Mouse (Mus musculus) spleen, adult 2 months (tissue): ENCODE data around the gene Siae. TPM values are rescaled to one million over a fixed set of nuclear protein-coding genes. Genes with fewer than 3 reads are reported as not detected.

Experiments
- DNase-seq, 2 experiments: peaks; one replicate each; pipeline versions ENCODE4 v3.0.0 to v3.0.0-alpha.2; 2012 to 2021; ENCODE audit warnings: low spot score in 2 of 2, low read depth in 1 of 2
- H3K27ac ChIP-seq: fragments of 200-500 bp; 2 replicates; pipeline ENCODE4 v1.5.1; 2012; ENCODE audit warnings: low read length, inconsistent platforms; ENCODE audit not compliant: insufficient read depth
- H3K27me3 ChIP-seq: fragments of 200-500 bp; 2 replicates; pipeline ENCODE4 v1.6.1; 2012; ENCODE audit warnings: mild to moderate bottlenecking, moderate library complexity, low read length, inconsistent platforms; ENCODE audit not compliant: control insufficient read depth, insufficient read depth
- H3K36me3 ChIP-seq: fragments of 200-500 bp; 2 replicates; pipeline ENCODE4 v1.6.1; 2012; ENCODE audit warnings: mild to moderate bottlenecking, low read length, inconsistent platforms; ENCODE audit not compliant: control insufficient read depth, insufficient read depth
- H3K4me1 ChIP-seq: fragments of 200-500 bp; 2 replicates; pipeline ENCODE4 v1.6.1; 2011; ENCODE audit warnings: inconsistent platforms; ENCODE audit not compliant: control insufficient read depth, insufficient read depth, insufficient read length
- H3K4me3 ChIP-seq: fragments of 200-500 bp; 2 replicates; pipeline ENCODE4 v1.5.1; 2011; ENCODE audit warnings: mild to moderate bottlenecking, inconsistent platforms; ENCODE audit not compliant: insufficient read depth, insufficient read length; ENCODE audit errors: extremely low read depth
- CTCF ChIP-seq: fragments of 200-500 bp; IDR thresholded peaks from 2 replicates; pipeline ENCODE4 v1.5.1; 2011; ENCODE audit warnings: mild to moderate bottlenecking, inconsistent platforms; ENCODE audit not compliant: insufficient read depth, insufficient read length, insufficient replicate concordance; ENCODE audit errors: extremely low read depth
- POLR2A ChIP-seq: fragments of 200-500 bp; IDR thresholded peaks from 2 replicates; pipeline ENCODE4 v1.6.1; 2011; ENCODE audit warnings: low read depth, low read length, inconsistent platforms
- WGBS: fragments of 180-500 bp; shearing (Covaris S2); methylation state at CpG from one replicate; pipeline ENCODE4 v1.1.7; 2018; 5-methylcytosine and 5-hydroxymethylcytosine counted together
- polyA plus RNA-seq: library from polyadenylated mRNA; depleted of rRNA; stranded (reverse); fragments of >200 nt; gene quantifications from 2 replicates; pipeline ENCODE4 v1.2.3, GENCODE M21; 2012

Siae gene
- polyA plus RNA-seq, 1 experiment: 3.8 TPM

GRCm38 (mm10) chr9:37613911-37614280, 58.4 kb downstream of the Siae start:
- no peak for TF ChIP-seq CTCF
- TF ChIP-seq POLR2A: no peak
- DNase-seq: no peak
- 23% methylated on average over 6 of the region's 6 CpGs for WGBS
- H3K4me3 ChIP-seq: peak overlapping the region; percentile 63
- no peaks in the 10 kb centered on the region for H3K27me3 ChIP-seq
- peaks cover 6% of the 10 kb centered on the region; the same call in 1 of the 2 replicates for H3K4me1 ChIP-seq
- peak overlapping the region; percentile 15; the same call in 1 of the 2 replicates for H3K27ac ChIP-seq
- no peaks in the 10 kb centered on the region for H3K36me3 ChIP-seq

- Histone ChIP-seq H3K27ac (no peak overlapping the region), H3K4me1 (peaks cover 6% of the 10 kb centered on the region; the same call in 1 of the 2 replicates), H3K4me3 (no peak overlapping the region), H3K36me3 (no peaks in the 10 kb centered on the region), H3K27me3 (no peaks in the 10 kb centered on the region)
- TF ChIP-seq CTCF (no peak), POLR2A (no peak)
- no peak for DNase-seq
Observed at GRCm38 (mm10) chr9:37614316-37614715, 58.8 kb downstream of the Siae start.

GRCm38 (mm10) chr9:37615220-37615619, 59.7 kb downstream of the Siae start:
- Histone ChIP-seq H3K36me3 (no peaks in the 10 kb centered on the region), H3K4me3 (no peak overlapping the region), H3K4me1 (peaks cover 6% of the 10 kb centered on the region; the same call in 1 of the 2 replicates), H3K27ac (no peak overlapping the region), H3K27me3 (no peaks in the 10 kb centered on the region)
- 93% methylated on average over 5 of the region's 5 CpGs for WGBS
- no peak for DNase-seq
- TF ChIP-seq POLR2A (no peak), CTCF (no peak)

GRCm38 (mm10) chr9:37616770-37617169, 61.3 kb downstream of the Siae start:
- no peaks in the 10 kb centered on the region for H3K36me3 ChIP-seq
- H3K4me1 ChIP-seq: peaks cover 6% of the 10 kb centered on the region; the same call in 1 of the 2 replicates
- 65% methylated on average over 2 of the region's 2 CpGs for WGBS
- peak; percentile 48; the same call in 1 of the 2 replicates for TF ChIP-seq CTCF
- no peak for TF ChIP-seq POLR2A
- H3K4me3 ChIP-seq: no peak overlapping the region
- H3K27me3 ChIP-seq: no peaks in the 10 kb centered on the region
- H3K27ac ChIP-seq: no peak overlapping the region
- peak; percentile 10 to 14 for DNase-seq

GRCm38 (mm10) chr9:37621290-37621689, 65.8 kb downstream of the Siae start:
- DNase-seq: no peak
- no peak for TF ChIP-seq POLR2A
- TF ChIP-seq CTCF: no peak
- H3K4me1 ChIP-seq: peaks cover 3% of the 10 kb centered on the region; the same call in 1 of the 2 replicates
- 92% methylated on average over 6 of the region's 6 CpGs for WGBS
- H3K4me3 ChIP-seq: no peak overlapping the region
- H3K27me3 ChIP-seq: no peaks in the 10 kb centered on the region
- peaks cover 5% of the 10 kb centered on the region for H3K36me3 ChIP-seq
- no peak overlapping the region for H3K27ac ChIP-seq

- H3K36me3 ChIP-seq: peaks cover 5% of the 10 kb centered on the region
- TF ChIP-seq POLR2A (no peak), CTCF (no peak)
- no peak overlapping the region for H3K4me3 ChIP-seq
- no peaks in the 10 kb centered on the region for H3K27me3 ChIP-seq
- WGBS: 91% methylated on average over 3 of the region's 3 CpGs
- no peak overlapping the region for H3K27ac ChIP-seq
- peaks cover 4% of the 10 kb centered on the region; the same call in 1 of the 2 replicates for H3K4me1 ChIP-seq
- DNase-seq: no peak
Observed at GRCm38 (mm10) chr9:37623981-37624380, 68.5 kb downstream of the Siae start.

- no peak for DNase-seq
- H3K4me1 ChIP-seq: peaks cover 4% of the 10 kb centered on the region; the same call in 1 of the 2 replicates
- H3K4me3 ChIP-seq: no peak overlapping the region
- WGBS: 91% methylated on average over 1 of the region's 1 CpGs
- peaks cover 5% of the 10 kb centered on the region for H3K36me3 ChIP-seq
- H3K27me3 ChIP-seq: no peaks in the 10 kb centered on the region
- no peak overlapping the region for H3K27ac ChIP-seq
- no peak for TF ChIP-seq CTCF
- no peak for TF ChIP-seq POLR2A
Observed at GRCm38 (mm10) chr9:37624502-37624901, 69.0 kb downstream of the Siae start.
